Mouse (Mus musculus) hindbrain, embryonic 11.5 days (tissue): Measurements from ENCODE around the gene Rpl23. TPM values are rescaled to one million over a fixed set of nuclear protein-coding genes. Genes with fewer than 3 reads are reported as not detected.

Experiments
- ATAC-seq: fragments of 200-750 bp; cut with Nextera tagmentation; 2 replicates; pipeline ENCODE4 v1.8.0; 2017; ENCODE audit warnings: mild to moderate bottlenecking, moderate TSS enrichment, moderate library complexity; ENCODE audit not compliant: low FRiP score
- DNase-seq: peaks from one replicate; pipeline ENCODE4 v3.0.0-alpha.2; 2015; ENCODE audit warnings: low spot score
- H3K27ac ChIP-seq: fragments of 300-500 bp; sonication (generic); 2 replicates; pipeline ENCODE4 v1.5.1; 2014; ENCODE audit warnings: mild to moderate bottlenecking, low read depth, low read length
- H3K27me3 ChIP-seq: fragments of 300-500 bp; sonication (generic); 2 replicates; pipeline ENCODE4 v1.6.1; 2014; ENCODE audit warnings: mild to moderate bottlenecking, low read length, moderate library complexity, mixed read lengths; ENCODE audit not compliant: control insufficient read depth, insufficient read depth
- H3K36me3 ChIP-seq: fragments of 300-500 bp; sonication (generic); 2 replicates; pipeline ENCODE4 v1.6.1; 2014; ENCODE audit warnings: mild to moderate bottlenecking, low read length, moderate library complexity, mixed read lengths; ENCODE audit not compliant: control insufficient read depth, insufficient read depth
- H3K4me1 ChIP-seq: fragments of 300-500 bp; sonication (generic); replicated peaks from 2 replicates; pipeline ENCODE4 v1.6.1; 2014; ENCODE audit warnings: low read length, mixed read lengths; ENCODE audit not compliant: control insufficient read depth, insufficient read depth
- H3K4me2 ChIP-seq: fragments of 300-500 bp; sonication (generic); replicated peaks from 2 replicates; pipeline ENCODE4 v1.6.1; 2014; ENCODE audit warnings: mild to moderate bottlenecking, low read depth, low read length
- H3K4me3 ChIP-seq: fragments of 300-500 bp; sonication (generic); 2 replicates; pipeline ENCODE4 v1.5.1; 2014; ENCODE audit warnings: low read depth, low read length
- H3K9ac ChIP-seq: fragments of 300-500 bp; sonication (generic); 2 replicates; pipeline ENCODE4 v1.6.1; 2014; ENCODE audit warnings: low read depth, low read length
- H3K9me3 ChIP-seq: fragments of 300-500 bp; sonication (generic); 2 replicates; pipeline ENCODE4 v1.6.1; 2016; ENCODE audit warnings: low read length; ENCODE audit not compliant: control insufficient read depth
- WGBS: fragments of 180-500 bp; shearing (Covaris S2); extraction: QIAGEN DNeasy Blood & Tissue Kit; methylation state at CpG from one replicate; pipeline ENCODE4 v1.1.7; 2014; 5-methylcytosine and 5-hydroxymethylcytosine counted together
- polyA plus RNA-seq: library from polyadenylated mRNA; unstranded; fragments of >200 nt; fragmentation: Nextera tagmentation; extraction: Ambion mirVana; gene quantifications from 2 replicates; pipeline ENCODE4 v1.2.1, GENCODE M21; 2014

The Rpl23 gene
- polyA plus RNA-seq, 1 experiment from 2014 or later = 458 TPM

GRCm38 (mm10) chr11:97728311-97728710, 53.9 kb downstream of the Rpl23 start:
- Histone ChIP-seq H3K9ac (no peak overlapping the region), H3K27ac (no peak overlapping the region), H3K9me3 (no peaks in the 10 kb centered on the region), H3K4me3 (no peak overlapping the region), H3K36me3 (0 out of 2 replicates have a peak, but pooled peaks cover 2% of the 10 kb centered on the region), H3K4me2 (no peak overlapping the region), H3K27me3 (no peaks in the 10 kb centered on the region), H3K4me1 (no peaks in the 10 kb centered on the region)
- ATAC-seq (no peak), DNase-seq (no peak)
- 86% methylated on average over 7 of the region's 7 CpGs for WGBS

Other genes with a start within 250 kb of the Rpl23 start
- gene Srcin1, start 206.3 kb downstream of the Rpl23 start, polyA plus RNA-seq = 1.9 and 2.2 TPM in 2 replicates
- gene Epop, start 152.7 kb downstream of the Rpl23 start, polyA plus RNA-seq = 5.7 and 9.1 TPM in 2 replicates
- 4.1 and 4.2 TPM in 2 replicates for gene Mllt6, start 119.0 kb downstream of the Rpl23 start, polyA plus RNA-seq
- gene Cisd3, start 96.6 kb downstream of the Rpl23 start, polyA plus RNA-seq = 11.8 and 14.8 TPM in 2 replicates
- gene Pcgf2, start 81.9 kb downstream of the Rpl23 start, polyA plus RNA-seq = 16.9 and 18.6 TPM in 2 replicates
- 468 and 507 TPM in 2 replicates for gene Psmb3, start 79.0 kb downstream of the Rpl23 start, polyA plus RNA-seq
- 2.9 and 3.4 TPM in 2 replicates for gene Pip4k2b, start 37.7 kb downstream of the Rpl23 start, polyA plus RNA-seq
- 13.1 and 17.0 TPM in 2 replicates for gene Cwc25, start 15.9 kb downstream of the Rpl23 start, polyA plus RNA-seq
- gene 1700001P01Rik, start 6.5 kb downstream of the Rpl23 start, polyA plus RNA-seq = 0.39 and 0.60 TPM in 2 replicates
- gene Lasp1, start 16.6 kb upstream of the Rpl23 start, polyA plus RNA-seq = 45.8 and 61.1 TPM in 2 replicates
- 15.1 TPM in 2 replicates for gene B230217C12Rik, start 58.3 kb upstream of the Rpl23 start, polyA plus RNA-seq
- gene Fbxo47, start 101.7 kb upstream of the Rpl23 start, polyA plus RNA-seq = 0.53 and 1.0 TPM in 2 replicates
- gene Plxdc1, start 204.0 kb upstream of the Rpl23 start, polyA plus RNA-seq = 0.18 and 0.28 TPM in 2 replicates
- 9.5 and 10.2 TPM in 2 replicates for gene Arl5c, start 213.7 kb upstream of the Rpl23 start, polyA plus RNA-seq
- 13.1 and 18.3 TPM in 2 replicates for gene Cacnb1, start 240.6 kb upstream of the Rpl23 start, polyA plus RNA-seq
- gene Rpl19, start 244.3 kb upstream of the Rpl23 start, polyA plus RNA-seq = 970 and 990 TPM in 2 replicates